ENCODE assay signal across 21 mouse cellular contexts in the genomic region with DNA sequence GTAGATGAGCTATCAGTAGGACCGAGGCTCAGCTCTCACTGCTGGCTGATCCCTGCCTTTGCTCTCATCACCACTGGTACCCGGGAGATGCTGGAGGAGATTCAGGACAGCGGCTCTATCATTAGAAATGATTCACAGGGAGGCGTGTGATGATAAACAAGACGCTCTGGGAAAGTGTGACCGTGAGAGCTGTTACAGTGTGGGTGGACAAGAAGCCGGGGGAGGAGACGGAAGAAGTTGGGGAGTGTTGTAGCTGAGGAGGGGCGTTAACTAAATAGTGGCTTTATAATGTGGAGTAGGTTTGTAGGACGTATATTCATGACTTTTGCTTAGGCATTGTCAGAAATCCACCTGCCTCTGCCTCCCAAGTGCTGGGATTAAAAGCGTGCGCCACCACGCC.
"Had no signal": no experiment of that assay in that cellular context is flagged by ENCODE, and none has a peak within 500 bp of the region (broad histone marks: within the 10 kb centered on the region; RNA-seq: fewer than 3 reads in every experiment).

No protein-coding gene starts in this region.

- H3K36me3 ChIP-seq: liver, embryonic 12.5 days; liver, embryonic 15.5 days had no signal

- H3K4me3 ChIP-seq: limb, embryonic 10.5 days; limb, embryonic 13.5 days; liver, embryonic 12.5 days; liver, embryonic 15.5 days; lung, embryonic 15.5 days; megakaryocyte, embryonic 14.5 days; midbrain, embryonic 10.5 days; midbrain, embryonic 13.5 days; myocyte had no signal

- H3K27me3 ChIP-seq: limb, embryonic 13.5 days; liver, embryonic 12.5 days; liver, embryonic 15.5 days; lung, embryonic 15.5 days; midbrain, embryonic 13.5 days had no signal

- ATAC-seq: liver, embryonic 12.5 days; midbrain, embryonic 13.5 days; midbrain, embryonic 16.5 days had no signal

- H3K4me1 ChIP-seq: limb, embryonic 10.5 days; limb, embryonic 13.5 days; liver, embryonic 12.5 days; liver, embryonic 15.5 days; lung, embryonic 15.5 days; megakaryocyte, embryonic 14.5 days; midbrain, embryonic 10.5 days; midbrain, embryonic 13.5 days had no signal

- H3K27ac ChIP-seq: limb, embryonic 10.5 days; limb, embryonic 13.5 days; liver, embryonic 12.5 days; liver, embryonic 15.5 days; lung, embryonic 15.5 days; midbrain, embryonic 10.5 days; midbrain, embryonic 13.5 days had no signal

- DNase-seq: kidney, adult 2 months; kidney, postnatal 10 days; kidney, postnatal 36 days; liver; lung, adult 18-20 months; lung, postnatal 10 days; lung, postnatal 36 days; right cerebral cortex, adult 18-20 months; right cerebral cortex, postnatal 14 days; right cerebral cortex, postnatal 4 days; thymus, postnatal 36 days had no signal
